Mouse (Mus musculus): ENCODE measurements around the gene Dapk2.

Gene Dapk2

GRCm38 (mm10) chr9:66189026-66189425, 31.0 kb downstream of the Dapk2 start:
- DNase-seq (ENCODE audit: low spot score) = no peak

GRCm38 (mm10) chr9:66194003-66194402, 36.0 kb downstream of the Dapk2 start:
- DNase-seq (ENCODE audit: low spot score) = no peak

- no peak for DNase-seq (ENCODE audit: low spot score)
Observed at GRCm38 (mm10) chr9:66196561-66196960, 38.5 kb downstream of the Dapk2 start.

- no peak for DNase-seq (ENCODE audit: low spot score)
Observed at GRCm38 (mm10) chr9:66198533-66198932, 40.5 kb downstream of the Dapk2 start.

- no peak for DNase-seq (ENCODE audit: low spot score)
Observed at GRCm38 (mm10) chr9:66199657-66200410, 41.8 kb downstream of the Dapk2 start.

- peak; percentile 24 for DNase-seq (ENCODE audit: low spot score)
Observed at GRCm38 (mm10) chr9:66200411-66200789, 42.4 kb downstream of the Dapk2 start.

- no peak for DNase-seq (ENCODE audit: low spot score)
Observed at GRCm38 (mm10) chr9:66201665-66202064, 43.6 kb downstream of the Dapk2 start.

- DNase-seq (ENCODE audit: low spot score) = no peak
Observed at GRCm38 (mm10) chr9:66202463-66202862, 44.4 kb downstream of the Dapk2 start.

GRCm38 (mm10) chr9:66205702-66206101, 47.7 kb downstream of the Dapk2 start:
- DNase-seq (ENCODE audit: low spot score) = no peak

- no peak for DNase-seq (ENCODE audit: low spot score)
Observed at GRCm38 (mm10) chr9:66206825-66207224, 48.8 kb downstream of the Dapk2 start.

GRCm38 (mm10) chr9:66211420-66211819, 53.4 kb downstream of the Dapk2 start:
- DNase-seq (ENCODE audit: low spot score) = no peak

- DNase-seq (ENCODE audit: low spot score) = no peak
Observed at GRCm38 (mm10) chr9:66212088-66212487, 54.1 kb downstream of the Dapk2 start.

GRCm38 (mm10) chr9:66212802-66213201, 54.8 kb downstream of the Dapk2 start:
- DNase-seq (ENCODE audit: low spot score) = no peak

GRCm38 (mm10) chr9:66213386-66214032, 55.5 kb downstream of the Dapk2 start:
- peak; percentile 70 for DNase-seq (ENCODE audit: low spot score)

- no peak for DNase-seq (ENCODE audit: low spot score)
Observed at GRCm38 (mm10) chr9:66215551-66215950, 57.5 kb downstream of the Dapk2 start.

GRCm38 (mm10) chr9:66217970-66218369, 59.9 kb downstream of the Dapk2 start:
- DNase-seq (ENCODE audit: low spot score) = no peak

- DNase-seq (ENCODE audit: low spot score) = no peak
Observed at GRCm38 (mm10) chr9:66218917-66219725, 61.1 kb downstream of the Dapk2 start.

- DNase-seq (ENCODE audit: low spot score) = no peak
Observed at GRCm38 (mm10) chr9:66223872-66224271, 65.8 kb downstream of the Dapk2 start.

- DNase-seq (ENCODE audit: low spot score) = no peak
Observed at GRCm38 (mm10) chr9:66225737-66226485, 67.9 kb downstream of the Dapk2 start.

- no peak for DNase-seq (ENCODE audit: low spot score)
Observed at GRCm38 (mm10) chr9:66228456-66229151, 70.6 kb downstream of the Dapk2 start.

GRCm38 (mm10) chr9:66231820-66232479, 73.9 kb downstream of the Dapk2 start:
- no peak for DNase-seq (ENCODE audit: low spot score)
